Mouse (Mus musculus): ENCODE results near the gene Pdzd2. TPM values are rescaled to one million over a fixed set of nuclear protein-coding genes. Genes with fewer than 3 reads are reported as not detected.

Gene Pdzd2
- polyA plus RNA-seq, 1 experiment from 2014 or later: 19.2 TPM

GRCm38 (mm10) chr15:12763147-12763546, 23.4 kb upstream of the Pdzd2 start:
- H3K9me3 ChIP-seq (replicated peaks; ENCODE audit: control insufficient read depth, low read length): 0 out of 2 replicates have a peak, but pooled peaks cover 2% of the 10 kb centered on the region
- H3K36me3 ChIP-seq (ENCODE audit: control insufficient read depth, insufficient read depth): no peaks in the 10 kb centered on the region
- no peaks in the 10 kb centered on the region for H3K27me3 ChIP-seq (ENCODE audit: control insufficient read depth, insufficient read depth, low read length)
- WGBS: 68% methylated on average over 10 of the region's 10 CpGs
- H3K9ac ChIP-seq (ENCODE audit: low read length): no peak overlapping the region
- H3K4me3 ChIP-seq (ENCODE audit: low read length): no peak overlapping the region
- ATAC-seq (replicated peaks; ENCODE audit: extremely low read depth, insufficient read depth, low FRiP score): no peak
- no peak overlapping the region for H3K4me2 ChIP-seq (ENCODE audit: low read depth, low read length)
- peaks cover 34% of the 10 kb centered on the region for H3K4me1 ChIP-seq (ENCODE audit: control insufficient read depth, insufficient read depth, low read length)
- H3K27ac ChIP-seq (ENCODE audit: low read length): no peak overlapping the region

GRCm38 (mm10) chr15:12762258-12762913, 22.7 kb upstream of the Pdzd2 start:
- ATAC-seq (replicated peaks; ENCODE audit: extremely low read depth, insufficient read depth, low FRiP score): no peak
- WGBS: 84% methylated on average over 11 of the region's 11 CpGs
- no peak overlapping the region for H3K4me2 ChIP-seq (ENCODE audit: low read depth, low read length)

GRCm38 (mm10) chr15:12760747-12761146, 21.0 kb upstream of the Pdzd2 start:
- Histone ChIP-seq H3K4me2 (ENCODE audit: low read depth, low read length) (no peak overlapping the region), H3K36me3 (ENCODE audit: control insufficient read depth, insufficient read depth) (no peaks in the 10 kb centered on the region), H3K4me3 (ENCODE audit: low read length) (no peak overlapping the region), H3K27ac (ENCODE audit: low read length) (peak overlapping the region; percentile 81), H3K27me3 (ENCODE audit: control insufficient read depth, insufficient read depth, low read length) (no peaks in the 10 kb centered on the region), H3K9me3 (replicated peaks; ENCODE audit: control insufficient read depth, low read length) (no peaks in the 10 kb centered on the region), H3K9ac (ENCODE audit: low read length) (peak overlapping the region; percentile 34), H3K4me1 (ENCODE audit: control insufficient read depth, insufficient read depth, low read length) (peaks cover 35% of the 10 kb centered on the region)
- no peak; the same call in 1 of the 2 replicates for ATAC-seq (replicated peaks; ENCODE audit: extremely low read depth, insufficient read depth, low FRiP score)
- WGBS: 47% methylated on average over 6 of the region's 6 CpGs

More at GRCm38 (mm10) chr15:12762258-12762913, 22.7 kb upstream of the Pdzd2 start:
- Histone ChIP-seq H3K27ac (ENCODE audit: low read length) (no peak overlapping the region), H3K4me1 (ENCODE audit: control insufficient read depth, insufficient read depth, low read length) (peaks cover 35% of the 10 kb centered on the region), H3K9ac (ENCODE audit: low read length) (no peak overlapping the region), H3K4me3 (ENCODE audit: low read length) (no peak overlapping the region), H3K36me3 (ENCODE audit: control insufficient read depth, insufficient read depth) (no peaks in the 10 kb centered on the region), H3K27me3 (ENCODE audit: control insufficient read depth, insufficient read depth, low read length) (no peaks in the 10 kb centered on the region), H3K9me3 (replicated peaks; ENCODE audit: control insufficient read depth, low read length) (0 out of 2 replicates have a peak, but pooled peaks cover 2% of the 10 kb centered on the region)

- Histone ChIP-seq H3K4me2 (ENCODE audit: low read depth, low read length) (peak overlapping the region; percentile 2; the same call in 1 of the 2 replicates), H3K4me1 (ENCODE audit: control insufficient read depth, insufficient read depth, low read length) (peaks cover 35% of the 10 kb centered on the region), H3K27me3 (ENCODE audit: control insufficient read depth, insufficient read depth, low read length) (no peaks in the 10 kb centered on the region), H3K27ac (ENCODE audit: low read length) (peak overlapping the region; percentile 92), H3K4me3 (ENCODE audit: low read length) (no peak overlapping the region), H3K9ac (ENCODE audit: low read length) (no peak overlapping the region), H3K36me3 (ENCODE audit: control insufficient read depth, insufficient read depth) (no peaks in the 10 kb centered on the region), H3K9me3 (replicated peaks; ENCODE audit: control insufficient read depth, low read length) (no peaks in the 10 kb centered on the region)
- WGBS: 18% methylated on average over 5 of the region's 5 CpGs
- peak; percentile 87 for ATAC-seq (replicated peaks; ENCODE audit: extremely low read depth, insufficient read depth, low FRiP score)
Observed at GRCm38 (mm10) chr15:12758461-12758860, 18.7 kb upstream of the Pdzd2 start.

GRCm38 (mm10) chr15:12757757-12758156, 18.0 kb upstream of the Pdzd2 start:
- Histone ChIP-seq H3K27me3 (ENCODE audit: control insufficient read depth, insufficient read depth, low read length) (no peaks in the 10 kb centered on the region), H3K4me1 (ENCODE audit: control insufficient read depth, insufficient read depth, low read length) (peaks cover 36% of the 10 kb centered on the region), H3K4me3 (ENCODE audit: low read length) (no peak overlapping the region), H3K27ac (ENCODE audit: low read length) (no peak overlapping the region), H3K4me2 (ENCODE audit: low read depth, low read length) (no peak overlapping the region), H3K9ac (ENCODE audit: low read length) (no peak overlapping the region), H3K36me3 (ENCODE audit: control insufficient read depth, insufficient read depth) (no peaks in the 10 kb centered on the region), H3K9me3 (replicated peaks; ENCODE audit: control insufficient read depth, low read length) (no peaks in the 10 kb centered on the region)
- 93% methylated on average over 1 of the region's 1 CpGs for WGBS
- no peak for ATAC-seq (replicated peaks; ENCODE audit: extremely low read depth, insufficient read depth, low FRiP score)

GRCm38 (mm10) chr15:12753201-12753600, 13.5 kb upstream of the Pdzd2 start:
- H3K27me3 ChIP-seq (ENCODE audit: control insufficient read depth, insufficient read depth, low read length): no peaks in the 10 kb centered on the region
- H3K9ac ChIP-seq (ENCODE audit: low read length): no peak overlapping the region
- H3K36me3 ChIP-seq (ENCODE audit: control insufficient read depth, insufficient read depth): no peaks in the 10 kb centered on the region
- H3K27ac ChIP-seq (ENCODE audit: low read length): peak overlapping the region; percentile 60
- ATAC-seq (replicated peaks; ENCODE audit: extremely low read depth, insufficient read depth, low FRiP score): 0 out of 2 replicates have a peak, but pooled peaks have one; percentile 11
- H3K4me3 ChIP-seq (ENCODE audit: low read length): no peak overlapping the region
- peaks cover 35% of the 10 kb centered on the region for H3K4me1 ChIP-seq (ENCODE audit: control insufficient read depth, insufficient read depth, low read length)
- H3K4me2 ChIP-seq (ENCODE audit: low read depth, low read length): no peak overlapping the region; the same call in 1 of the 2 replicates
- H3K9me3 ChIP-seq (replicated peaks; ENCODE audit: control insufficient read depth, low read length): no peaks in the 10 kb centered on the region
- 23% methylated on average over 4 of the region's 4 CpGs for WGBS

GRCm38 (mm10) chr15:12750963-12751362, 11.2 kb upstream of the Pdzd2 start:
- Histone ChIP-seq H3K27ac (ENCODE audit: low read length) (peak overlapping the region; percentile 93), H3K4me3 (ENCODE audit: low read length) (no peak overlapping the region), H3K4me1 (ENCODE audit: control insufficient read depth, insufficient read depth, low read length) (peaks cover 33% of the 10 kb centered on the region), H3K4me2 (ENCODE audit: low read depth, low read length) (no peak overlapping the region), H3K36me3 (ENCODE audit: control insufficient read depth, insufficient read depth) (no peaks in the 10 kb centered on the region), H3K9me3 (replicated peaks; ENCODE audit: control insufficient read depth, low read length) (no peaks in the 10 kb centered on the region), H3K9ac (ENCODE audit: low read length) (no peak overlapping the region), H3K27me3 (ENCODE audit: control insufficient read depth, insufficient read depth, low read length) (no peaks in the 10 kb centered on the region)
- ATAC-seq (replicated peaks; ENCODE audit: extremely low read depth, insufficient read depth, low FRiP score): no peak
- 90% methylated on average over 8 of the region's 8 CpGs for WGBS

- Histone ChIP-seq H3K4me1 (ENCODE audit: control insufficient read depth, insufficient read depth, low read length) (peaks cover 34% of the 10 kb centered on the region), H3K4me3 (ENCODE audit: low read length) (no peak overlapping the region), H3K36me3 (ENCODE audit: control insufficient read depth, insufficient read depth) (no peaks in the 10 kb centered on the region), H3K4me2 (ENCODE audit: low read depth, low read length) (peak overlapping the region; percentile 31; the same call in 1 of the 2 replicates), H3K9me3 (replicated peaks; ENCODE audit: control insufficient read depth, low read length) (no peaks in the 10 kb centered on the region), H3K9ac (ENCODE audit: low read length) (no peak overlapping the region), H3K27ac (ENCODE audit: low read length) (peak overlapping the region; percentile 93), H3K27me3 (ENCODE audit: control insufficient read depth, insufficient read depth, low read length) (no peaks in the 10 kb centered on the region)
- 31% methylated on average over 11 of the region's 11 CpGs for WGBS
- ATAC-seq (replicated peaks; ENCODE audit: extremely low read depth, insufficient read depth, low FRiP score): peak; percentile 91
Observed at GRCm38 (mm10) chr15:12749549-12750301, 10.0 kb upstream of the Pdzd2 start.

Measured in heart, embryonic 16.5 days (tissue).